Mouse (Mus musculus) heart, embryonic 13.5 days (tissue): Measurements from ENCODE around the gene Gpr171. TPM values are rescaled to one million over a fixed set of nuclear protein-coding genes. Genes with fewer than 3 reads are reported as not detected.
"Not testable (repeated sequence)": the region's sequence is repeated elsewhere in the genome, so short reads cannot be mapped to it uniquely, and the experiment has no call there.

ENCODE experiments used
- ATAC-seq: fragments of 200-750 bp; cut with Nextera tagmentation; 2 replicates; pipeline ENCODE4 v1.8.0; 2017; ENCODE audit warnings: moderate TSS enrichment; ENCODE audit not compliant: insufficient number of reproducible peaks, low FRiP score, low TSS enrichment; ENCODE audit errors: extremely low read depth
- H3K27ac ChIP-seq: fragments of 300-500 bp; sonication (generic); replicated peaks from 2 replicates; pipeline ENCODE4 v1.5.1; 2015; ENCODE audit warnings: moderate library complexity, mild to moderate bottlenecking, inconsistent platforms
- H3K27me3 ChIP-seq: fragments of 300-500 bp; sonication (generic); replicated peaks from 2 replicates; pipeline ENCODE4 v1.6.1; 2015; ENCODE audit warnings: mild to moderate bottlenecking, inconsistent platforms
- H3K36me3 ChIP-seq: fragments of 300-500 bp; sonication (generic); 2 replicates; pipeline ENCODE4 v1.6.1; 2015; ENCODE audit warnings: mild to moderate bottlenecking, inconsistent platforms
- H3K4me1 ChIP-seq: fragments of 300-500 bp; sonication (generic); 2 replicates; pipeline ENCODE4 v1.6.1; 2015; ENCODE audit warnings: inconsistent platforms
- H3K4me2 ChIP-seq: fragments of 300-500 bp; sonication (generic); 2 replicates; pipeline ENCODE4 v1.6.1; 2015; ENCODE audit warnings: inconsistent platforms, mild to moderate bottlenecking, moderate library complexity
- H3K4me3 ChIP-seq: fragments of 300-500 bp; sonication (generic); 2 replicates; pipeline ENCODE4 v1.5.1; 2015; ENCODE audit warnings: moderate library complexity, mild to moderate bottlenecking, inconsistent platforms
- H3K9ac ChIP-seq: fragments of 300-500 bp; sonication (generic); 2 replicates; pipeline ENCODE4 v1.6.1; 2015; ENCODE audit warnings: inconsistent platforms, mild to moderate bottlenecking, moderate library complexity
- H3K9me3 ChIP-seq: fragments of 300-500 bp; sonication (generic); 2 replicates; pipeline ENCODE4 v1.6.1; 2016; ENCODE audit warnings: inconsistent platforms
- WGBS: fragments of 180-500 bp; shearing (Covaris S2); methylation state at CpG from one replicate; pipeline ENCODE4 v1.1.7; 2015; ENCODE audit warnings: mixed read lengths; 5-methylcytosine and 5-hydroxymethylcytosine counted together
- polyA plus RNA-seq: library from polyadenylated mRNA; unstranded; fragments of >200 nt; fragmentation: Nextera tagmentation; extraction: Ambion mirVana; gene quantifications from 2 replicates; pipeline ENCODE4 v1.2.1, GENCODE M21; 2015

Gene Gpr171
- polyA plus RNA-seq: 0.66 and 0.68 TPM in 2 replicates

DNA sequence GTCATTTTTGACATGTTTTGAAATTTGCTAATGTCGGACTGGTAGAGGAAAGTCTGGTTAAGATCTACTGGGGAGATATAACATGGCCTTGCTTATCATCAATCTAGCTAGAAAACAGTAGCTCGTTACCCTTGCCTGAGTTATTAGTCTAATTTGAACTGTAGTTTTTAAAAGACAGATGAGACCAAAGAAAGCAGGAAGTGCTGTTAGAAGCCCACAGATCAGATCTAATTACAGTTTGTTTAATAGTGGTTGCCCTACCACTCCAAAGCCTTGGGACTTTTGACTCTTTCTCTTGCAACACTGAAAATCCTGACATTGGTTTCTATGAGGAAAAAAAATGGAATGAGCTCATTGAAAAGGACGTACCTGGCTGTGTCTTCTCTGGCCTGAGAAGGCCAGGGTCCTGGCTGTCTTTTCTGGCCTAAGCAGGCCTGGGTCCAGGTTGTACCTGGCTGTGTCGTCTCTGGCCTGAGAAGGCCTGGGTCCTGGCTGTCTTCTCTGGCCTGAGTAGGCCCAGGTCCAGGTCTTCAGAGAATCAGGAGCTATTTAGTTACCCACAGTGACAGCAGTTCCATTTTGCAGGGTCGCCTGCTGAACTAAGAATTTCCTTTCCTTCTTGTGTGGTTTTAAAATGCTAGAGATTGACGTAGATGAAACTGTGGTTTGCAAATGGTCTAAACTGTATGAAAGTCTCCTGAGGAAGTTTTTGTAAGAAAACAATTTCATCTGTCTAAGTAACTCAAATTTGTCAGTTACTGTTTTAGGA, at the start of gene Gpr171:
Gpr171 (minus strand) TSS at position 604 of the 769 bp plus-strand sequence.
- 75% methylated on average over 6 of the region's 6 CpGs for WGBS
- H3K27me3 ChIP-seq: no peaks in the 10 kb centered on the region
- ATAC-seq: no peak
- H3K27ac ChIP-seq: no peak within 1 kb of the TSS
- no peak within 1 kb of the TSS for H3K4me3 ChIP-seq
- no peak within 1 kb of the TSS for H3K4me2 ChIP-seq
- no peaks in the 10 kb centered on the region for H3K9me3 ChIP-seq
- no peak within 1 kb of the TSS for H3K9ac ChIP-seq
- H3K4me1 ChIP-seq: peaks cover 35% of the 10 kb centered on the region
- H3K36me3 ChIP-seq: no peaks in the 10 kb centered on the region

DNA sequence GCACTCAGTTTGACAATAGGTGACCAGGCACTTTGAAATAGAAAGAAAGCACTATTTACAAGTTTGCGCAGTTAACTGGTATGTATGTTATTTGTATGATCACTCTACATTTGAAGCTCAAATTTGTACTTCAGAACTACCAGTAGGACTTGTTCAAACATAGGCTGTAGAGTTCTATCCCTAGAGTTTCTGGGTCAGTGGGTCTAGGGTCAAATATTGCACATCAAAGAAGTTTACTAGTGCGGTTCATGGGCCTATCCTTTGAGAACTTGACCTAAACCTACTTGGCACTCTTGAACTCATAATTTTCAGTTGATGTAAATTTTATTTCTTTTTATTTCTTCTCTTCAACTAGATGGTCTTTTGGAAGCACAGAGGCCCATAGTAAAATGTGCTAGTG, 49.0 kb upstream of the Gpr171 start:
- H3K36me3 ChIP-seq: no peaks in the 10 kb centered on the region
- no peaks in the 10 kb centered on the region for H3K9me3 ChIP-seq
- 87% methylated on average over 2 of the region's 2 CpGs for WGBS
- no peak overlapping the region for H3K27ac ChIP-seq
- H3K4me2 ChIP-seq: no peak overlapping the region
- no peak overlapping the region for H3K4me3 ChIP-seq
- ATAC-seq: no peak
- no peaks in the 10 kb centered on the region for H3K27me3 ChIP-seq
- no peak overlapping the region for H3K9ac ChIP-seq
- peaks cover 7% of the 10 kb centered on the region; the same call in 1 of the 2 replicates for H3K4me1 ChIP-seq

DNA sequence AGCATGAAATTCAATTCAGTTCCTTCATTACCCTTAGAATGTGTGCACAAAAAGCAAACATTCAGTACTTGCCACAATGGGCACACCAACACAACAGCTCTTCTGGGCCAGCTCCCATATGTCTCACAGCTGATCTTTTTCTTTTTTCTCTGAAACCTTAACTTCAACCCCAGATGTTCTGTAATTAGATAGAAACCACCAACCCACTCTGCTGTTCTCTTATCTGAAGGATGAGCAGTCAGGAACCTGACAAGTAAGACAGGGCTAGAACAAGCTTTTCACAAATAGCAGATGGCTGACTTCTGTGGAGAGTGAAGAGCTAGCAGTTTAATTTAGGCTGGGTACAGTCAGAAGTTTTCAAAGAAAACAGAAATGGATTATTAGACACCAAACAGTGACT, 48.0 kb upstream of the Gpr171 start:
- ATAC-seq: no peak
- H3K4me2 ChIP-seq: no peak overlapping the region
- no peaks in the 10 kb centered on the region for H3K9me3 ChIP-seq
- no peak overlapping the region for H3K27ac ChIP-seq
- H3K4me1 ChIP-seq: peaks cover 7% of the 10 kb centered on the region; the same call in 1 of the 2 replicates
- no peaks in the 10 kb centered on the region for H3K27me3 ChIP-seq
- no peak overlapping the region for H3K9ac ChIP-seq
- no peaks in the 10 kb centered on the region for H3K36me3 ChIP-seq
- H3K4me3 ChIP-seq: no peak overlapping the region

DNA sequence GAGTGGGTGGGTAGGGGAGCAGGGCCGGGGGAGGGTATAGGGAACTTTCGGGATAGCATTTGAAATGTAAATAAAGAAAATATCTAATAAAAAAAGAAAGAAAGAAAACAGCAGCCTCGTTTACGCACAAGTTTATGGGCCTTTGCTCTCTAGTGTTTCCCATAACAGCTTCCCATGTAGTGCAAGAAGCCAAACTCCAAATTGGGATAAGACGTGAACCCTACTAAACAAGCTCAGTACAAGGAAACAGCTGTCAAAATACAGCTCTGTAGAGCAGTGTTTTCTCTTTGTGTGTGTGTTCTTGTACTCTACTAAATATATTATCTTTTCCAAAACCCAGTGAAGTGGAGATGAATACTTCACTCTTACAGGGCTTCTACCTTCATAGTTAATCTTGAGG, 43.6 kb upstream of the Gpr171 start:
- Histone ChIP-seq H3K9me3 (no peaks in the 10 kb centered on the region), H3K4me2 (no peak overlapping the region), H3K4me3 (no peak overlapping the region), H3K36me3 (no peaks in the 10 kb centered on the region), H3K27ac (0 out of 2 replicates have a peak overlapping the region, but pooled peaks have one; percentile 15), H3K4me1 (peaks cover 18% of the 10 kb centered on the region), H3K27me3 (no peaks in the 10 kb centered on the region), H3K9ac (no peak overlapping the region)
- ATAC-seq: no peak
- 62% methylated on average over 5 of the region's 5 CpGs for WGBS

DNA sequence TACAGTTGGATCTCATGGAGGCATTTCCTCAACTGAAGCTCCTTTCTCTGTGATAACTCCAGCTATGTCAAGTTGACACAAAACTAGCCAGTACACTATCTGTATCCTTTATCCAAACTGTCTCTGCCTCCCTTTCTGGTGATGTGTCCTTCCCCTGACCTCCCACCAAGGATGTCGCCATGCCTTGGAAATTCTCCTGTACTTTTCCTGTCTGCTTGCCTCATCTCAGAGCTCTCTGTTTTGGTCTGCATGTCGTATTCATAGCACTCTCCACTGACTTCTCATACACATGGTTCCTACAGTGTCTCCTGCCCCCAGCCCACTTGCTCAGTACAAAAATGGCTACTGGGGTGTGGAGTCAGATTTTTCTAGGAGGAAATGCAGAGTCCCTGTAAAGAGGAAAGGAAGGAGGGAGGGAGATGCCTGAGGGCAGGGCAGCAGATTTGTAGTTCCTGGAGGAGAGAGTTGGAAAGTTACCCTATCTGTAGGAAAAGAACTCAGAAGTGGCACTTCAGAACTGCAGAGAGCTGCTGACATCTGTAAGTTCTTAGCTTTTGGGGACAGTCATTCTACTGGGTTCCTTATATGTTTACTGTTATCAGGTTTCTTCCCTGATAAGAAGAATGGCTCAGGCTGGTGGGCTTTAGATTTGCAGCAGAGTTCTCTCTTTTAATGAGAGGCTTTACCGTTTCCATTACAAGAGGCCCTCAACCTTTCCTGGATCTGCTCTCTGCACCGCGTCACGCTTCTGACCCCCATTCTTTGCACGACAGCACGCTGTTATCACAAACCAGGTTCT, 40.1 kb upstream of the Gpr171 start:
- Histone ChIP-seq H3K27ac (peak overlapping the region; percentile 79), H3K9me3 (no peaks in the 10 kb centered on the region), H3K4me1 (peaks cover 32% of the 10 kb centered on the region), H3K36me3 (no peaks in the 10 kb centered on the region), H3K9ac (no peak overlapping the region), H3K4me2 (peak overlapping the region; percentile 31), H3K27me3 (peaks cover 5% of the 10 kb centered on the region; the same call in 1 of the 2 replicates), H3K4me3 (no peak overlapping the region)
- WGBS: 7% methylated on average over 8 of the region's 8 CpGs
- ATAC-seq: no peak

DNA sequence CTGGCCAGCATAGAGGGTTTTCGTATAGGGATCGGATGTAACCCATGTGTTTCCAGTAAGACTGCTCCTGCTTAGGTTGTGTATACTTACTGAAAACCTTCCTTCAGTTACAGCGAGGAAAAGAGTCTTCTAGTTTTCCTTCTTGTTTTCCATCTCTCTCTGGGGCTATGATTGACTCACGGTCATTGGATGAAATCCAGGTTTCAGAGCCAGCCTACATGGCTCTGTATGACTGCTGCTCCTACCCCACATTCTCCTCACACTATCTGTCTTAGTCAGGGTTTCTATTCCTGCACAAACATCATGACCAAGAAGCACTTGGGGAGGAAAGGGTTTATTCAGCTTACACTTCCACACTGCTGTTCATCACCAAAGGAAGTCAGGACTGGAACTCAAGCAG, 39.3 kb upstream of the Gpr171 start:
- not testable (repeated sequence) for H3K9ac ChIP-seq, H3K4me2 ChIP-seq, H3K9me3 ChIP-seq, H3K4me3 ChIP-seq, H3K27me3 ChIP-seq, H3K36me3 ChIP-seq, ATAC-seq
- Histone ChIP-seq H3K4me1 (peaks cover 32% of the 10 kb centered on the region), H3K27ac (0 out of 2 replicates have a peak overlapping the region, but pooled peaks have one; percentile 36)
- WGBS: 73% methylated on average over 4 of the region's 4 CpGs

DNA sequence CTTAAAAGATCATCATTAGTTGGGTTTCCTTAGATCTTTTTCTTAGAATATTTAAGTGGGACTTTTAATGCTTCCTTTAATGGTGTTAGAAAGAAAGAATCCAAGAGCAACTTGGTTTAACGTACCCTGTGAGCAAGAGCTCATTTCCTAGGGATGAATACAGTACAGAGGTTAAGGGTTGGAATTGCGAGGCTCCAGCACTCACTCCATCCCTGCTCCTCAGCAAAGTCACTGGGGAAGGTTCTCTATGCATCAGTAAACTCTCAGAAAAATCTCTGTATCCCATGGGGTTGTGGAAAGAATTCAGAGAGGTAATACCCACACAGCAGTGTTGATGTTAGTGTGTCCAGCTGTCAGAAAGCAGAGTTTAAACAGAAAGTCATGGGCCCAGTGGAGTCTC, 38.5 kb upstream of the Gpr171 start:
- H3K9ac ChIP-seq: no peak overlapping the region
- H3K27ac ChIP-seq: no peak overlapping the region
- H3K4me1 ChIP-seq: peaks cover 32% of the 10 kb centered on the region
- no peak for ATAC-seq
- H3K27me3 ChIP-seq: peaks cover 12% of the 10 kb centered on the region; the same call in 1 of the 2 replicates
- 82% methylated on average over 2 of the region's 2 CpGs for WGBS
- no peaks in the 10 kb centered on the region for H3K9me3 ChIP-seq
- no peaks in the 10 kb centered on the region for H3K36me3 ChIP-seq
- H3K4me3 ChIP-seq: no peak overlapping the region
- H3K4me2 ChIP-seq: no peak overlapping the region

DNA sequence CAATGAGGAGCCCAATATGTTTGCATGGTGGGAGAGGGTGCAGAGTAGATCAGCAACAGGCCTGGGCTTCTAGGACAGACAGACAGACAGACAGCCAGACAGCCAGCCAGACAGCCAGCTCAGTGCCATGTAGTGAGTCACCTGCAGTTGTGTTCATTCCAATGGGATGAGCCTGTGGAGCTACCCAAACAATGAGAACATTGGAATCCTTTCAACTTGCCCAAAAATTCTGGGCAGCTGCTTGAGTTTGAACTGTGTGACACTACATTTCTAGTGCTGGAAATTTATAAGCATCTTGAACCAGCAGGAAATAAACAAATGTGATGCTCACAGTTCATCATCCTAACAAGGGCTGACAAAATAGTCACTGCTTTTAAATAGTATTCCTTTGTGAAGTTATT, 38.0 kb upstream of the Gpr171 start:
- Histone ChIP-seq H3K27me3 (peaks cover 12% of the 10 kb centered on the region), H3K4me2 (no peak overlapping the region), H3K36me3 (no peaks in the 10 kb centered on the region), H3K9ac (no peak overlapping the region), H3K4me1 (peaks cover 32% of the 10 kb centered on the region), H3K9me3 (no peaks in the 10 kb centered on the region), H3K27ac (no peak overlapping the region), H3K4me3 (no peak overlapping the region)
- ATAC-seq: no peak

DNA sequence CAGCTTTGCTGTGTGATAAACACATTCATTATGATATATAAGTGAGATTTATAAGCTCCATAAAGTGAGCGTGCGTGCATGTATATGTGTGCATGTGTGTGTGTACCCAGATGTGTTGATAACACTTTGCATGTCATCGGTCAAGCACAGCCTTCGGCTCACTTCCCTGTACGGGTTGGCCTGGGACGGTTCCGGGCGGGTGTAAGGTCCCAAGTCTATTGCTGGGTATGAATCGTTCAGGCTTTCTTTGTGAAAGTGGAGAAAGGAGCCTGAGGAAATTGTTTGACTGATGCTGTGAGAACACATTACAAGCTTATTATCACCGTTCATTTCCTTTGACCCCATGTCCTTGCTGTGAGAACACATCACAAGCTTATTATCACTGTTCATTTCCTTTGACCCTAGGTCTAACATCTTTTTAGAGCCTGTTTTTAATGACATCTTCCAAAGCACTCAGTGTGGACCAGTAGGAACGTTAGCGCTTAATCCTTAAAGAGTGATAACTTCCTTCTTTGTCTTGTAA, 37.4 kb upstream of the Gpr171 start:
- peaks cover 32% of the 10 kb centered on the region for H3K4me1 ChIP-seq
- no peak overlapping the region for H3K4me2 ChIP-seq
- WGBS: 65% methylated on average over 12 of the region's 12 CpGs
- H3K9ac ChIP-seq: no peak overlapping the region
- 0 out of 2 replicates have a peak overlapping the region, but pooled peaks have one; percentile 3 for H3K27ac ChIP-seq
- no peaks in the 10 kb centered on the region for H3K9me3 ChIP-seq
- ATAC-seq: no peak
- H3K4me3 ChIP-seq: no peak overlapping the region
- peaks cover 12% of the 10 kb centered on the region for H3K27me3 ChIP-seq
- H3K36me3 ChIP-seq: no peaks in the 10 kb centered on the region

DNA sequence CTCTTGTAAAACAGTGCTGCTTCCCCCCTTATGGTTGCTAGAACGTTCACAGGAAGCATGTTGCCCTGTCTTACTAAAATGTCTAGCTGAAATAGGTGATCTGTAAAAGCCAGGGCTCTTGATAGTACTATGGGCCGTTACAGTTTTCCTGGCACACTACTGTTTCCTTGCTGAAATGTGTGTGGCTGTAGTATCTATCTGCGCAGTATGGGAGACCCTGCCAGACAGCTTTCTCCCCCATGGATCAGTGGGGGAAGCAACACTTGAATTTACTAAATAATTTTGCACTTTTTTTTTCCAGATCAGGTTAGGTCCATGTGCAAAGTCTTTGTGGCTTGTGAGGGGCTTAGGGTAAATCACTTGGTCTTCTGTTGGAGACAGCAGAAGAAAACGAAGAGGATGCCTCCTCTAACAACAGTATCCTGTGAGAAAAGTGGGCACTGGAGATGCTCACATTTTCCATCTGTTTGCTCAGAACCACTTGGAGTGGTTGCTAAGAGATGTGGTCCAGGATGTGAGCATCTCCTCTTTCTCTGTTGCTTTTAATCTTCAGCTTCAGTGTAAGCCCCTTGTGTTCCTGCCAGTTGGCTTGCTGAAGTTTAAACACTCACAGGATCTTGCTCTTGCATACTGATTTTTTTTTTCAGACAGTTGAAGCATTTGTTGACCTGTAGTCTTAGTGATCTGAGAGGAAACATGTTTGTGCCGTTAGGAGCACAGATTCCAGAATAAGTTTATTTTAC, 34.5 kb upstream of the Gpr171 start:
- no peak overlapping the region for H3K27ac ChIP-seq
- H3K36me3 ChIP-seq: no peaks in the 10 kb centered on the region
- no peak overlapping the region for H3K9ac ChIP-seq
- peaks cover 12% of the 10 kb centered on the region for H3K27me3 ChIP-seq
- H3K4me2 ChIP-seq: no peak overlapping the region
- H3K4me1 ChIP-seq: peaks cover 28% of the 10 kb centered on the region
- H3K4me3 ChIP-seq: no peak overlapping the region
- no peak for ATAC-seq
- no peaks in the 10 kb centered on the region for H3K9me3 ChIP-seq
- 63% methylated on average over 5 of the region's 5 CpGs for WGBS

DNA sequence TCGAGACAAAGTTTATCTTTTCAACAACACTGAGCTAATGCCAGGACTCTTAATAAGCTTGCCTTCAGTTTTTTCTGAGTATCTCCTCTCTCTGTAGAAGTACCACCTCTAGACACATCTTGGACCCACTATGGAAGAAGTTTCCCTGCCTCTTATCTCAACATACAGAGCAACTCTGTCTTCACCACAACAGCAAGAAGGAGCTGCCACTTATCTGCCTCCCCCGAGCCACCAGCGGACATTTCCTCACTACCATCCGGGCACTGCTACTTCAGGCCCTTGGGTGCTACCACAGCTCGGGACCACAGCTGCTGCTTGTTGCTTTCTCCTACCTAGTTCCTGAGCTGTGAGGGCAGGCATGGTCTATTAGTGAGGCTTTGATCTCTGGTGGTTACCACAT, 31.6 kb upstream of the Gpr171 start:
- ATAC-seq: no peak
- no peaks in the 10 kb centered on the region for H3K36me3 ChIP-seq

More for the DNA sequence above, 31.6 kb upstream of the Gpr171 start:
- peaks cover 17% of the 10 kb centered on the region for H3K4me1 ChIP-seq
- H3K4me2 ChIP-seq: no peak overlapping the region
- no peak overlapping the region for H3K27ac ChIP-seq
- H3K9me3 ChIP-seq: no peaks in the 10 kb centered on the region
- H3K9ac ChIP-seq: no peak overlapping the region
- H3K4me3 ChIP-seq: no peak overlapping the region
- 33% methylated on average over 5 of the region's 5 CpGs for WGBS
- H3K27me3 ChIP-seq: peaks cover 12% of the 10 kb centered on the region
